27 mouse cellular contexts compared by ENCODE assay signal in the genomic region with DNA sequence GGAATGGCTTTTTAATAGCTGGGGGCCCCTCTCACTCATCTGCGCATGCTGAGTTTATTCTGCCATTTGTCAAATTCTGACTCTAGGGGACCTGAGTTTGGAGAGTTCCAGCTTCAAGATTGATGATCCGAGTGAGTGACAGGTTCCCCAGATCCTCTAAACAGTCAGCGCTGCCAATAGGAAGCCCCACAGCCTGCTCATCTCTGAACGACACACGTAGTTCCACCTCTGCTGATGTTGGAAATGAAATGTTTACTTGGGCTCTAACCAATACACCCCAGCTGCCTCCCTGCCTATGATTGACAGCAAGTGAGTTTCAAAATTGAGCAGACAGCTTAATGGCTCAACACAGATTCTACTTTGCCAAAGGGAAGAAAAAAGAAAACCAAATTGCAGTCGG.
A peak's percentile ranks its signal among the peaks of the same experiment; 100 is the strongest.
DNase-seq lines count a peak whose midpoint lies in the region; ATAC-seq and TF ChIP-seq lines count a peak whose summit lies in the region.
"Had no signal": no experiment of that assay in that cellular context is flagged by ENCODE, and none has a peak within 500 bp of the region (broad histone marks: within the 10 kb centered on the region; RNA-seq: fewer than 3 reads in every experiment).

No protein-coding gene starts in this region.

- no peak overlapping the region for H3K9ac ChIP-seq in forebrain, postnatal 0 days
- no peak overlapping the region for H3K9ac ChIP-seq in forebrain, embryonic 13.5 days
- no peak overlapping the region for H3K9ac ChIP-seq in midbrain, postnatal 0 days (replicated peaks; ENCODE audit: low read length, poor library complexity, severe bottlenecking)
- no peak overlapping the region for H3K9ac ChIP-seq in midbrain, embryonic 16.5 days (ENCODE audit: low read depth, low read length)
- H3K9ac ChIP-seq: embryonic facial prominence, embryonic 13.5 days; heart, embryonic 12.5 days; heart, embryonic 15.5 days had no signal

- H3K4me2 ChIP-seq in forebrain, postnatal 0 days (ENCODE audit: low read depth) = no peak overlapping the region
- no peak overlapping the region for H3K4me2 ChIP-seq in forebrain, embryonic 13.5 days
- no peak overlapping the region for H3K4me2 ChIP-seq in midbrain, postnatal 0 days (ENCODE audit: low read depth, low read length, poor library complexity, severe bottlenecking)
- H3K4me2 ChIP-seq in midbrain, embryonic 16.5 days (ENCODE audit: low read length) = no peak overlapping the region
- H3K4me2 ChIP-seq: embryonic facial prominence, embryonic 13.5 days; heart, embryonic 12.5 days; heart, embryonic 15.5 days had no signal

- H3K9me3 ChIP-seq in forebrain, postnatal 0 days (ENCODE audit: low read length) = no peaks in the 10 kb centered on the region
- H3K9me3 ChIP-seq in forebrain, embryonic 13.5 days (replicated peaks) = no peaks in the 10 kb centered on the region
- H3K9me3 ChIP-seq in midbrain, postnatal 0 days (ENCODE audit: low read length) = no peaks in the 10 kb centered on the region
- no peaks in the 10 kb centered on the region for H3K9me3 ChIP-seq in midbrain, embryonic 16.5 days (replicated peaks; ENCODE audit: control insufficient read depth, low read length, poor library complexity, severe bottlenecking)
- H3K9me3 ChIP-seq: embryonic facial prominence, embryonic 10.5 days; embryonic facial prominence, embryonic 13.5 days; heart, embryonic 12.5 days; heart, embryonic 15.5 days; hindbrain, embryonic 10.5 days had no signal

- no peaks in the 10 kb centered on the region for H3K4me1 ChIP-seq in forebrain, postnatal 0 days (ENCODE audit: insufficient read depth)
- H3K4me1 ChIP-seq in forebrain, embryonic 13.5 days = peaks cover 5% of the 10 kb centered on the region
- no peaks in the 10 kb centered on the region for H3K4me1 ChIP-seq in midbrain, postnatal 0 days (ENCODE audit: insufficient read depth, low read length)
- no peaks in the 10 kb centered on the region for H3K4me1 ChIP-seq in midbrain, embryonic 16.5 days (ENCODE audit: control insufficient read depth, insufficient read depth, low read length)
- H3K4me1 ChIP-seq: embryonic facial prominence, embryonic 13.5 days; heart, embryonic 12.5 days; heart, embryonic 15.5 days had no signal

- no peak overlapping the region for H3K27ac ChIP-seq in forebrain, postnatal 0 days (ENCODE audit: low read depth, low read length)
- H3K27ac ChIP-seq in forebrain, embryonic 13.5 days = no peak overlapping the region
- H3K27ac ChIP-seq in midbrain, postnatal 0 days (ENCODE audit: low read depth, low read length) = no peak overlapping the region
- no peak overlapping the region for H3K27ac ChIP-seq in midbrain, embryonic 16.5 days (ENCODE audit: low read length)
- H3K27ac ChIP-seq: embryonic facial prominence, embryonic 10.5 days; embryonic facial prominence, embryonic 13.5 days; heart, embryonic 15.5 days; hindbrain, embryonic 10.5 days had no signal

- peak; percentile 51 for DNase-seq in forebrain, postnatal 0 days
- peak; percentile 2 to 16 for DNase-seq in layer of hippocampus, adult 18-20 months (ENCODE audit: low spot score in 2 of 2)
- DNase-seq in layer of hippocampus, adult 11-12 months (ENCODE audit: low spot score) = no peak
- DNase-seq in midbrain, postnatal 0 days (ENCODE audit: low spot score) = peak; percentile 15
- DNase-seq: adrenal gland, adult 2 months; adrenal gland, postnatal 14 days; cerebellum, adult 11-12 months; cerebellum, adult 8-10 months; cerebellum, postnatal 10 days; cerebellum, postnatal 36 days; embryo, embryonic 11 days; gastrocnemius, postnatal 25 days; heart, adult 18-20 months; heart, postnatal 10 days; heart, postnatal 36 days had no signal

- ATAC-seq in forebrain, postnatal 0 days = peak; percentile 65; the same call in 1 of the 2 replicates
- no peak for ATAC-seq in forebrain, embryonic 13.5 days
- no peak for ATAC-seq in midbrain, postnatal 0 days (ENCODE audit: low FRiP score)
- no peak for ATAC-seq in midbrain, embryonic 16.5 days
- ATAC-seq: CD4-positive, CD25-positive, alpha-beta regulatory T cell, adult 4 months; hindbrain, embryonic 16.5 days; inflammation-experienced regulatory T-cells, adult 6 months; intestine, embryonic 16.5 days had no signal

- H3K4me3 ChIP-seq in forebrain, postnatal 0 days (ENCODE audit: low read depth, low read length) = no peak overlapping the region
- no peak overlapping the region for H3K4me3 ChIP-seq in forebrain, embryonic 13.5 days
- no peak overlapping the region for H3K4me3 ChIP-seq in midbrain, postnatal 0 days (ENCODE audit: low read depth, low read length)
- no peak overlapping the region for H3K4me3 ChIP-seq in midbrain, embryonic 16.5 days (ENCODE audit: low read depth, low read length)
- H3K4me3 ChIP-seq: embryonic facial prominence, embryonic 10.5 days; embryonic facial prominence, embryonic 13.5 days; erythroblast, embryonic 14.5 days; heart, embryonic 12.5 days; heart, embryonic 15.5 days; hindbrain, embryonic 10.5 days had no signal

- TF ChIP-seq CTCF in forebrain, postnatal 0 days (IDR thresholded peaks at IDR 0.05; ENCODE audit: low read depth) = no peak
- no peak for TF ChIP-seq CTCF in midbrain, postnatal 0 days (IDR thresholded peaks at IDR 0.05)

- WGBS in forebrain, postnatal 0 days = 44% methylated on average over 6 of the region's 6 CpGs
- 73% methylated on average over 6 of the region's 6 CpGs for WGBS in forebrain, embryonic 13.5 days
- WGBS in midbrain, postnatal 0 days = 63% methylated on average over 6 of the region's 6 CpGs
- 65% methylated on average over 6 of the region's 6 CpGs for WGBS in midbrain, embryonic 16.5 days

- no peaks in the 10 kb centered on the region for H3K36me3 ChIP-seq in forebrain, postnatal 0 days (ENCODE audit: insufficient read depth)
- no peaks in the 10 kb centered on the region for H3K36me3 ChIP-seq in forebrain, embryonic 13.5 days (ENCODE audit: poor library complexity, severe bottlenecking)
- no peaks in the 10 kb centered on the region for H3K36me3 ChIP-seq in midbrain, postnatal 0 days (ENCODE audit: insufficient read depth, low read length)
- no peaks in the 10 kb centered on the region for H3K36me3 ChIP-seq in midbrain, embryonic 16.5 days (ENCODE audit: control insufficient read depth, insufficient read depth, low read length)
- H3K36me3 ChIP-seq: embryonic facial prominence, embryonic 10.5 days; embryonic facial prominence, embryonic 13.5 days; heart, embryonic 12.5 days; heart, embryonic 15.5 days; hindbrain, embryonic 10.5 days had no signal

- no peaks in the 10 kb centered on the region for H3K27me3 ChIP-seq in forebrain, postnatal 0 days (ENCODE audit: insufficient read depth, low read length)
- H3K27me3 ChIP-seq in forebrain, embryonic 13.5 days = peaks cover 12% of the 10 kb centered on the region; the same call in 1 of the 2 replicates
- no peaks in the 10 kb centered on the region for H3K27me3 ChIP-seq in midbrain, postnatal 0 days (ENCODE audit: insufficient read depth, low read length)
- H3K27me3 ChIP-seq in midbrain, embryonic 16.5 days (ENCODE audit: control insufficient read depth, insufficient read depth, low read depth, low read length) = no peaks in the 10 kb centered on the region
